Mouse (Mus musculus) left cerebral cortex, postnatal 10 days (tissue): ENCODE data around the gene Ugt2a3. TPM values are rescaled to one million over a fixed set of nuclear protein-coding genes. Genes with fewer than 3 reads are reported as not detected.
A peak's percentile ranks its signal among the peaks of the same experiment; 100 is the strongest.
"Not testable (repeated sequence)": the region's sequence is repeated elsewhere in the genome, so short reads cannot be mapped to it uniquely, and the experiment has no call there.

Experiments
- DNase-seq, 2 experiments: peaks; one replicate each; pipeline ENCODE4 v3.0.0; 2021 to 2022; ENCODE audit warnings: low spot score in 2 of 2, mixed read lengths in 1 of 2; ENCODE audit errors: extremely low spot score in 1 of 2
- intact Hi-C: fragments of 180-260 bp; cut with DNase I; formaldehyde crosslinking; loops from one replicate; pipeline ENCODE4 v1.15.1; 2025
- total RNA-seq, 2 experiments: library from RNA; stranded (reverse); gene quantifications; 2 replicates each; pipeline ENCODE4 v1.2.3; 2021

The Ugt2a3 gene
- not detected for total RNA-seq

DNA sequence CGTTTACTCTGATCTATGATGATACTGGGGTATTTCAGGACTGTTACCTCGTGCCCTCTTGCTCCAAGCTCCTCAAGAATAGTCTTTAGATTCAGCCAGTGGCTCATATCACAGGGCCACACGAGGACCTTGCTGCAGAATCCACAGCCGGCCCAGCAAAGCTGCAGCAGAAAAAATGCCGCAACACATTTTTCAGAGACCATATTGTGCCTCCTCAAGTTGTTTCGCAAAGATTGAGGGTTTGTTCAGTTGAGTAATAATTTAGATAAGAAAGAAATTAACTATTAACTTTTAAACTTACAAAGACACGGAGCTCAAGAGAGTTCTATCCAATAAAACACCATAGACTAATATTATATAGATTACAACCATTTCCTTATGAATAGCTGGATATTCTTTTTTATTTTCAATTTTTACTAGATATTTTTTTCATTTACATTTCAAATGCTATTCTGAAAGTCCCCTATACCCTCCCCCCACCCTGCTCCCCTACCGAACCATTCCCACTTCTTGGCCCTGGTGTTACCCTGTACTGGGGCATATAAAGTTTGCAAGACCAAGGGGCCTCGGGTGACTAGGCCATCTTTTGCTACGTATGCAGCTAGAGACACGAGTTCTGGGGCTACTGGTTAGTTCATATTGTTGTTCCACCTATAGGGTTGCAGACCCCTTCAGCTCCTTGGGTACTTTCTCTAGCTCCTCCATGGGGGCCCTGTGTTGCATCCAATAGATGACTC is at the start of gene Ugt2a3:
TSS of gene Ugt2a3 (minus strand) at position 235 of the 737 bp plus-strand sequence.
- intact Hi-C loops, result no loop called here
- DNase-seq, result no peak

DNA sequence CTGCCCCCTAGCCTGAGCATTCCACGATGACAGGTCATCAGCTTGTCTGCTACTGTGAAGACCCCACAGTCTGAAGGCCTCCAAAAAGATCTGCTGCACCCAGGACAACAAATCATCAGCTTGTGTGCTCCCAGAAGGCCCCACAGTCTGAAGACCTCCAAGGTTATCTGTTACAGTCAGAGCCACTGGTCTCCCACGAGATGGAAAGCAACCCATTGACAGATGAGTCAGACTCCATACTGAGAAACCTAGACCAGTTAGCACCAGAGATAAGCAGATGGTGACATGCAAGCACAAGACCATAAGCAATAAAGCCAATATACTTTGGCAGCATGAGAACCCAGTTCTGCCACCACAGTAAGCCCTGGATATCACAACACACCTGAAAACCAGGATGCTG is 43.2 kb upstream of the Ugt2a3 start:
- DNase-seq, result no peak
- intact Hi-C loops, result no loop called here

DNA sequence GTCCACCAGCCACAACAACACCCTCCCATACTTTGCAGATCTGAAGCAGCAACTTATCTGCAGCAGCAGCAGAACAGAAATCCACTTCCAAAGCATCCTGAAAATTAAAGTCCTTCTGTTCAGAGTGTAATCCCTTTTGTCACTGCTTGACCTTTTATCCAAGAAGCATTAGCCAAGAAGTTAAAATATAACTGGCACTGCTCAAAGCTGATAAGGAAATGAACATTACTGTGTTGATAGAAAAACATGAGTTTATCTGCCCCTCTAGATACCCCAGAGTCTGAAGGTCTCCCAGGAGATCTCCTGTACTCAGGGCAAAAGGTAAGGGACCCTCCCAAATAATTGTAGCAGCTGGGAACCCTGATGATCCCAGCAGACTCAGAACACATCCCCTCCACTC is 42.8 kb upstream of the Ugt2a3 start:
- intact Hi-C loops, result no loop called here
- DNase-seq, result no peak

DNA sequence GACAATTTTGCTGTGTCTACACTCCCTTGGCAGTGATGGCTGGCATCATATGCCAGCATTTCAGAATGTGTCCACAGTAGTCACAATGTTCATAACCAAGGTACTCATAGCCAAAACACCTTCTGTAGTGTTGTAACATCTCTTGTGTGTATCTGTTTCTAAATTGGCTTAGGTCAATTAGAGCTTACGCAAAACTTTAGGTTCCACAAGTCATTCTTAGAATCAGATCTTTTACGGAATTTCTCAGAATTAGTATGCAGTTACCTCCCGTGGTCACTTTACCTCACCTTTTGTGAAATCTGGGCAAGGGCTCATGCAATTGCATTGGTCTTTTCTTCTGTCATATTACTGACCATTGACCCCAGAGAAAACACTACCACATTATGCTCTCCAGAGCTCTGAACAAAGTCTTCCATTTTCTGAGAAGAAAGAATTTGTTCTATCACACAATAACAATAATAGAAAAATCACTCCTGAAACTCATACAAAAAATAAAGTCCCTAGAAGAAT is 38.9 kb upstream of the Ugt2a3 start:
- no peak for DNase-seq
- intact Hi-C loops, result no loop called here

DNA sequence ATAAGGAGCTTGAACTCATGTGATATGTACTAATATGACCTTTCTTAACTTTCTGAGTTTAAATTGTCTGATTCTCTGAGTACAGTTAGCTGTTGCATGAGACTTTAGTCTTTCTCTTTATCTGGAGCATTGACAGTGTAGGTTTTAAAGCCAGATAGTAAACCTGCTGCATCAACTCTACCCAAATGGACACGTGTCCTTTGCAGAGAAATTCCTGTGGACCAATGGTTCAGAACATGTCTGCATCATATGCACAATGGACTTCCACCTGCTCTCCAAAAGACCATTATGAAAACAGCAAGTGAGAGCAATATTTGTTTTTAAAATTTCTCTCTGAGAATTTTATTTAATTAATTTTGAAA is 36.5 kb upstream of the Ugt2a3 start:
- DNase-seq, result no peak
- intact Hi-C loops, result no loop called here

DNA sequence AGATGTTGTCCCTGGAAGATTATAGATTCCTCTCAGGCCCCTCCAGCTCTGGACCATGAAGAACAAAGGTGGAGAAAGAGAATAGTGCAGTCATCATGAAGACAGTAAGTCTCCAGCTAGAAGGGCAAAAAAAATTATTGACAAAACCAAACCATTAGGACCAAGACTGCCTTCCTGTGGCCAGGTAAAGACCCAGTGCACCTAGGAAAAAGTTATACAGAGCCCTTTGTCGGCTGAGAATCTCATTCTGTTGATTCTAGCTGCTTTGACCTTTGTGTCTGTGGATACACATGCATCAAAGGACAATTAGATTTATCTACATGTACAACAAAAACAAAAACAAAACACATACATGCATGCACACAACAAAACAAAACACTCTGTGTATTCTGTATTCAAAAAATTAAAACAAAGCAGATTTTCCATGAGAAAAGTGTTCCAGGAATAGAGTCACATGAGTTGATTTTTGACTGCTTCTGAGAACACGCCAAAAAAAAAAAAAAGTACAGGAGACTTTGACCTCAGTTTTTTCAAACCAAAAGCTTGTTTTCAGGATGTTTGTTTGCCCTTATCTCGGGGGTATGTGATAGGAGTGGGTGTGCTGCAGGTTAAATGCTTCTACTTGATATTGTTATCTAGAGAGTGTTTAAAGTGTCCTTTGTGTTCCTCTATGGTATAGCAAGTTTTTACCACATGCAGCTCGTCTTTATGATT is 36.0 kb upstream of the Ugt2a3 start:
- intact Hi-C loops, DNase-seq: not testable (repeated sequence)

DNA sequence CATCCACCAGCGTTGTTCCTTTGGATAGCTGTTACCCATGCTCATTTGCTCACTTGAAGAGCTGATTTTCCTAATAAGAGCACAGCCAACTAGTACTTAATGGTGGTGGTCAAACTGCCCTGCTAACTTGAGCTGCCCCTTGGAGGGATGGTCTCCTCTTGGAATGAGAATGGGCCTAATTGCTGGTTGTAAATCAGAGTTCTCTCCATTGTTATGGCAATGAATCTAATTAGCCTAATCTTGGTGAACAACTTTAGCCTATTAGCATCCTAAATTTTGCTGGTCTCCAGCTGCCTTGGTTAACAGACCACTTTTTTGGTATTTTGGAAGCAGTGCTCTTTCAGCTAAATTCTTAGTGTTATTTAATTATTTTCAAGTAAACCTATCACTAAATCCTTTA is 13.4 kb upstream of the Ugt2a3 start:
- DNase-seq, result no peak
- intact Hi-C loops, result no loop called here

DNA sequence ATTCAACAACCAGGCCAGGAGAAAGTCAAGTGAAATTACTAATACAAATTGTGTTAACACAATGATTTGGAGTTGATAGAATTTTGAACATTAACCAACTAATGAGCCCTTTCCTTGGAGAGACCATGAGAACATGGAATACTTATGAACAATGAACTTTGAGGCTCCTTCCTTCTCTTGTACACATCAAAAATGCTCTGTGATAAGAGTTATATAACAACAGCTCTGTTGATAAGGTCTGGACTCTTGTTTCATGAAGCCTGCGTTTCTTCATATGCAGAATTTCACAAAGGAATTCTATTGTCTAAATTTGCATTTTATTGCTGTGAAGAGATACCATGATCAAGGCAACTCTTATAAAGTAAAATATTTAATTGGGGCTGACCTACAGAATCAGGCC is 12.2 kb upstream of the Ugt2a3 start:
- intact Hi-C loops, DNase-seq: not testable (repeated sequence)

DNA sequence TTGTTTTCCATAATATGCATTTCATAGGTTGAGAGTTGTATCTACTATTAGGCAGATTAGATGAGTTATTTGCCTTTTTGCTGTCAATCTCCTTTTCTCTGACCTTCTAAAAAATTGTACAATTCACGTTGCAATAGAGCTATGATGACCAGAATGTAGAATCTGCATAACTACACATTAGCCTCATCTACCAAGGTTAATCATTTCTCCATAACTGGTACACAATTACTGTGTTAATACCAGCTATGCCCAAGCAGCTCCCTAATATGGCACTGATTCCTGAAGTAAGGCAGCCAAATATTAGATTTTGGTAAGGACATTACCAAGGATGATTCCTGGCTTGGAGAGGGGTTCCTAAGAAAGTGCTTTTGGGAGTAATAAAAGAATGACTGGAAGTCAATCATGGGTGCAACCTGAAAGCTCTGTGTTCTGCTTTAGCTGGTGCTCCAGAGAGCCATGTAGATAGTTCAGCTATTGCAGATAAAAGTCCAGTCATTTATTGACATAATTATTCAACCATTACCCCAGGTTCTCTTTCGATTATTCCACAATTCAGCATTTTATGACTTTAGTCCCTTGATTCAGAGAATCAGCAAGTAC is 10.6 kb upstream of the Ugt2a3 start:
- intact Hi-C loops, DNase-seq: not testable (repeated sequence)

DNA sequence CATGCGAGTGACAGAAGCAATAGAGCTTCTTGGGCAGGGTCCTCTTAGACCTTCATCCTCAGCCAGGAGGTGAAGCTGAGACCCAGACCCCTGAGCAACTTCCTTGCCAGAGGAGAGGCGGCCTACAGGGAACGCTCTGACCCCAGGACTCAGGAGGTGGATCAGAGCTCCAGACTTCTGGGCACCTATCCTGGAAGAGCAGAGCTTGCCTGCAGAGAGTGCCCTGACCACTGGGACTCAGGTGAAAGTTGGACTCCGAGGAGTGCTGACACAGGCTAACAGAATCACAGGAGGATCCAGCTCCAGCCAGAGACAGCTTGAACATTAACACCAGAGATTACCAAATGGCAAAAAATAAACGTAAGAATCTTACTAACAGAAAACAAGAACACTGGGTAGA is 3.5 kb upstream of the Ugt2a3 start:
- no peak for DNase-seq
- intact Hi-C loops, result no loop called here

DNA sequence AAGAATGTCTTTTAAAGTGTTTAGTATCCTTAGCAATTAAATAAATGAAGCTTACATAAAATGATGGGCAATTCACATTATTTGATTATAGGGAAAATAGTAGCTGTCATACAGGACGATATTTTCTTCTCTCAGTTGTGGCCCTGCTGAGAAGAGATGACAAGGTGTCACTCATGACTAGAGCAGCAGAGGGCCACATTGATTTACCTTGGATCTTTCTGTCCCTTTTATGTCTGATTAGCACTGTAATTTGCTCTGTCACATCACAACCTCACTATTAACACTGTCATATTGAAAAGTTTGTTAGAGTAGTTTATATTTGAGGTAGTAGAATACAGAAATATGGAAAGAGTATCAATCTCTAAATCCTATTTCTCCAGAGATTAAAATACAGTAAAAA is 1.8 kb downstream of the Ugt2a3 start:
- intact Hi-C loops, result no loop called here

DNA sequence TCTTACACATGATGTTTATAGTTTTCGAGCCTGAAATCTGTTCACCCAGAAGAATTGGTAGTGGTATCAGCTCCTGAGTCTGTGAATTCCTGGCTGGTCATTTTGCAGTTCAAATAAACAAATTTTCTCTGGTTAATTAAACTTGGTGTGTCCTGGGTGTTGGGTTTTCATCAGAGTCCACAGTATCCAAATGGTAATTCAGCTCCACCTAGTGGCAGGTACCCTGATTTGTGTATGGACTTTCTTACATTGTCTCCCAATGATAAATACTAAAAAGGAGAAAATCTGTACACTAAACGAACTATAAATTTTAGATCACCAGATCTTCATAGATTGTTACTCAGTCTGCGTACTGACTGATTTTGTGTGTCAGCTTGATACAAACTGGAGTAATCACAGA is 3.4 kb downstream of the Ugt2a3 start:
- intact Hi-C loops, result no loop called here
- no peak for DNase-seq

More for the DNA sequence above, 1.8 kb downstream of the Ugt2a3 start:
- no peak for DNase-seq

DNA sequence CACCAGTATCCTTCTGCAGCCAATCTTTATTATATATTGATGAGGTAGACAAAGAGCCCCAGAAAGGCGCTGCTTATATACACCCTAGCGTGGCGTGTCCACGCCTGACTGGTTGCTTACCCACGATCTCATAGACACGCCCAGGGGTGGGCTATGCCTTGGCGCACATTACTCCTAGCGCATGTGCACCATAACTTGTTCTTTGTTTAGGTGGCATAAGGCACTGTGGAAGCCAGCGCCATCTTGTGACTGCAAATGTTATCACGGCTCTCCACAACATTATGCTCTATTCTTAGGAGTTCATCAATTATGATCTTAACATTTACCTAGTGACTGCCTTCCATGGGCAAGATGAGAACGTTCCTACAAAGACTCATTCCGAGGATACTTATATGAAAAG is 25.6 kb downstream of the Ugt2a3 start:
- intact Hi-C loops, result no loop called here
- DNase-seq, result peak in 1 of 2 experiments; percentile 12

DNA sequence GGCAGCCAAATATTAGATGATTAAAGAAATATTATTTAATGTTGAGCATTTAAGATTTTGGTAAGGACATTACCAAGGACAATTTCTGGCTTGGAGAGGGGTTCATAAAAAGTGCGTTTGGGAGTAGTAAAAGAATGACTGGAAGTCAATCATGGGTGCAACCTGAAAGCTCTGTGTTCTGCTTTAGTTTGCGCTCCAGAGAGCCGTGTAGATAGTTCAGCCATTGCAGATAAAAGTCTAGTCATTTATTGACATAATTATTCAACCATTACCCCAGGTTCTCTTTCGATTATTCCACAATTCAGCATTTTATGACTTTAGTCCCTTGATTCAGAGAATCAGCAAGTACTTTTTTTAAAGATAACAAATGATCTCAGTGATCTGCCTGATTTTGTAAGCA is 50.8 kb downstream of the Ugt2a3 start:
- intact Hi-C loops, DNase-seq: not testable (repeated sequence)

DNA sequence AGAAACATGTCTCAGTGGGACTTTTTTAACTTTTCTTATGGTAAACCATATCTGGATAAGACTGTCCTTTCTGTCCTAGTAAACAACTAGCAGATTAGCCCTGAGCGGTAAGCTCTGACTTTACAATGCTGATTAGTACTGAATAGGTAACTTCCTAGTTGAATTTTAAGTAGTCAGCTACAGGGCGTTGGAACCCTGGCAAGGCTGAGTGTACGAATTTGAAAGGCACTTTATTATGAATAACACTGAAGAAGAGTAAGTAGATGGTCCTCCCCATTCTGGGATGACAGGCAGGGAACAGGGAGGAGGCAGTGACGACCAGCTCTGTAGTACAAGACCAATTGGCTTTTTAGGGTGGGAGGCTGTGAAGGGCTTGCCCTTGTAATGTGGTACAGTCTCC is 61.0 kb downstream of the Ugt2a3 start:
- DNase-seq, intact Hi-C loops: not testable (repeated sequence)

DNA sequence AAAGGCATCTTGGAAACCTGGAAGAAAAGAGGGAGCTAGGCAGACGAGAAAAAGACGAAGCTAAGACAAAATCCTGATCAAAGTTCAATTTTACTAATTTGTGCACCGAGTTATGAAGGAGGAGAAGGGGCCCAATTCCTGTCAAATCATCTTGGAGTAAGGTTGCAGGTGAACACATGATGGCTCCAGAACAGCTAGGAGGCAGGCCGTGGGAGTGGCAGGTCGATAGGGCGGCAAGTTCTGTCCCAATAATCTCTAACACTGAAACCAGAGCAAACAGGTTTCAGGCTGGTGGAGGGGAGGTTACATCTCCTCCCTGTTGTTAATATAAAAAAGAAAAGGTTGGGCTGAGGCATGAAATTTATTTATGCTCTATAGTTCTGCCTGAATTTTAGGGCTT is 61.4 kb downstream of the Ugt2a3 start:
- no peak for DNase-seq
- intact Hi-C loops, result no loop called here
